Mouse (Mus musculus) embryo, embryonic 9.5 days (tissue): Measurements from ENCODE around the gene Zfp768.
A peak's percentile ranks its signal among the peaks of the same experiment; 100 is the strongest.
"Not testable (repeated sequence)": the region's sequence is repeated elsewhere in the genome, so short reads cannot be mapped to it uniquely, and the experiment has no call there.

Experiments
- DNase-seq: peaks from one replicate; pipeline ENCODE4 v3.0.0-alpha.2; 2017; ENCODE audit errors: extremely low spot score

Zfp768 gene

GRCm38 (mm10) chr7:127345512-127346325, at the start of gene Zfp768:
Gene Zfp768 (minus strand): TSS chr7:127345589.
- peak; percentile 98 for DNase-seq

- DNase-seq = no peak
These were observed 48.5 kb upstream of the Zfp768 start for GRCm38 (mm10) chr7:127393944-127394333.

- peak; percentile 98 for DNase-seq
These were observed 48.0 kb upstream of the Zfp768 start, which contains the start of gene E430018J23Rik for GRCm38 (mm10) chr7:127393157-127393943. Gene E430018J23Rik (minus strand): TSS chr7:127393629.

GRCm38 (mm10) chr7:127392251-127392824, 46.9 kb upstream of the Zfp768 start:
- DNase-seq = no peak

- DNase-seq = no peak
These were observed 46.1 kb upstream of the Zfp768 start for GRCm38 (mm10) chr7:127391538-127391937.

GRCm38 (mm10) chr7:127390306-127390705, 44.9 kb upstream of the Zfp768 start:
- no peak for DNase-seq

GRCm38 (mm10) chr7:127388201-127388600, 42.8 kb upstream of the Zfp768 start:
- not testable (repeated sequence) for DNase-seq

GRCm38 (mm10) chr7:127386641-127387392, 41.4 kb upstream of the Zfp768 start, which contains the start of gene 9130019O22Rik:
Gene 9130019O22Rik (minus strand): TSS chr7:127387166.
- peak; percentile 82 for DNase-seq

GRCm38 (mm10) chr7:127385560-127385959, 40.2 kb upstream of the Zfp768 start:
- not testable (repeated sequence) for DNase-seq

GRCm38 (mm10) chr7:127378310-127378921, 33.0 kb upstream of the Zfp768 start:
- no peak for DNase-seq

GRCm38 (mm10) chr7:127375271-127376245, 30.2 kb upstream of the Zfp768 start, which contains the start of gene Zfp747:
Gene Zfp747 (minus strand): TSS chr7:127376050.
- peak; percentile 88 for DNase-seq

GRCm38 (mm10) chr7:127371870-127372269, 26.5 kb upstream of the Zfp768 start:
- DNase-seq = not testable (repeated sequence)

GRCm38 (mm10) chr7:127371213-127371612, 25.8 kb upstream of the Zfp768 start:
- DNase-seq = no peak

- no peak for DNase-seq
These were observed 20.9 kb upstream of the Zfp768 start for GRCm38 (mm10) chr7:127366249-127366648.

- no peak for DNase-seq
These were observed 18.8 kb upstream of the Zfp768 start for GRCm38 (mm10) chr7:127364166-127364565.

GRCm38 (mm10) chr7:127363475-127363921, 18.1 kb upstream of the Zfp768 start:
- DNase-seq = peak; percentile 54

- peak; percentile 45 for DNase-seq
These were observed 17.0 kb upstream of the Zfp768 start for GRCm38 (mm10) chr7:127362418-127362817.

- no peak for DNase-seq
These were observed 16.1 kb upstream of the Zfp768 start for GRCm38 (mm10) chr7:127361449-127361848.

GRCm38 (mm10) chr7:127360265-127360664, 14.9 kb upstream of the Zfp768 start:
- DNase-seq = no peak

- DNase-seq = no peak
These were observed 13.1 kb upstream of the Zfp768 start for GRCm38 (mm10) chr7:127358472-127358871.
